Mouse (Mus musculus) myocyte (in vitro differentiated cells): ENCODE results near the gene Fbrsl1.

ENCODE experiments used
- MAX ChIP-seq: IDR thresholded peaks from one replicate; pipeline ENCODE4 v1.6.1; 2011; ENCODE audit warnings: low read depth, mild to moderate bottlenecking, control low read depth
- MYOD1 ChIP-seq, 3 experiments: IDR thresholded peaks; one replicate each; pipeline ENCODE4 v1.6.1; 2011; ENCODE audit warnings: control low read depth in 2 of 3, low read depth in 2 of 3, mild to moderate bottlenecking in 2 of 3, moderate library complexity in 1 of 3; ENCODE audit not compliant: insufficient read length in 2 of 3, control insufficient read depth in 1 of 3
- MYOG ChIP-seq, 3 experiments: IDR thresholded peaks; one replicate each; pipeline ENCODE4 v1.6.1; 2011; ENCODE audit warnings: control low read depth in 2 of 3, low read depth in 2 of 3, mild to moderate bottlenecking in 2 of 3; ENCODE audit not compliant: insufficient read length in 2 of 3, control insufficient read depth in 1 of 3, insufficient read depth in 1 of 3
- POLR2A ChIP-seq: IDR thresholded peaks from one replicate; pipeline ENCODE4 v1.6.1; 2011; ENCODE audit warnings: low read depth, mild to moderate bottlenecking, control low read depth, moderate library complexity; ENCODE audit not compliant: insufficient read length
- POLR2AphosphoS2 ChIP-seq: IDR thresholded peaks from one replicate; pipeline ENCODE4 v1.6.1; 2011; ENCODE audit warnings: low read depth, control low read depth; ENCODE audit not compliant: insufficient read length
- USF1 ChIP-seq: IDR thresholded peaks from one replicate; pipeline ENCODE4 v1.6.1; 2011; ENCODE audit warnings: low read depth, mild to moderate bottlenecking, control low read depth, moderate library complexity

GRCm38 (mm10) chr5:110466531-110467424 lies 18.5 kb upstream of the Fbrsl1 start:
- TF ChIP-seq USF1 (no peak), POLR2A (no peak), MYOG (IDR thresholded peaks at IDR 0.05; ENCODE audit: control insufficient read depth in 1 of 3, insufficient read depth in 1 of 3, insufficient read length in 2 of 3, low read depth in 2 of 3) (no peak), MAX (no peak), MYOD1 (IDR thresholded peaks at IDR 0.05; ENCODE audit: control insufficient read depth in 1 of 3, insufficient read length in 2 of 3, low read depth in 2 of 3) (no peak), POLR2AphosphoS2 (no peak)
